In genomic region chr11:32544041-32544440, GRCm38 (mm10) we compare ENCODE assay signal across 23 mouse cellular contexts. TPM values are rescaled to one million over a fixed set of nuclear protein-coding genes. Genes with fewer than 3 reads are reported as not detected.
DNase-seq lines count a peak whose midpoint lies in the region; ATAC-seq and TF ChIP-seq lines count a peak whose summit lies in the region.
"Had no signal": no experiment of that assay in that cellular context is flagged by ENCODE, and none has a peak within 500 bp of the region (broad histone marks: within the 10 kb centered on the region; RNA-seq: fewer than 3 reads in every experiment).

No protein-coding gene starts in this region.

- no peaks in the 10 kb centered on the region for H3K27me3 ChIP-seq in intestine, embryonic 14.5 days (replicated peaks; ENCODE audit: control insufficient read depth, insufficient read depth, low read length)
- no peaks in the 10 kb centered on the region for H3K27me3 ChIP-seq in intestine, embryonic 15.5 days (replicated peaks)
- no peaks in the 10 kb centered on the region for H3K27me3 ChIP-seq in lung, postnatal 0 days (replicated peaks; ENCODE audit: insufficient read depth, low read length)
- no peaks in the 10 kb centered on the region for H3K27me3 ChIP-seq in liver, embryonic 12.5 days (replicated peaks)
- no peaks in the 10 kb centered on the region for H3K27me3 ChIP-seq in liver, postnatal 0 days (ENCODE audit: insufficient read depth, low read length)
- H3K27me3 ChIP-seq: heart, embryonic 15.5 days had no signal

- no peak for TF ChIP-seq CTCF in lung, postnatal 0 days (IDR thresholded peaks at IDR 0.05)
- no peak for TF ChIP-seq CTCF in liver, postnatal 0 days (IDR thresholded peaks at IDR 0.05; ENCODE audit: low read depth)

- H3K36me3 ChIP-seq in intestine, embryonic 14.5 days (ENCODE audit: control insufficient read depth, insufficient read depth, low read length): no peaks in the 10 kb centered on the region
- H3K36me3 ChIP-seq in intestine, embryonic 15.5 days: no peaks in the 10 kb centered on the region
- no peaks in the 10 kb centered on the region for H3K36me3 ChIP-seq in lung, postnatal 0 days (ENCODE audit: insufficient read depth, low read length)
- H3K36me3 ChIP-seq in liver, embryonic 12.5 days: peaks cover 16% of the 10 kb centered on the region
- peaks cover 6% of the 10 kb centered on the region; the same call in 1 of the 2 replicates for H3K36me3 ChIP-seq in liver, postnatal 0 days (replicated peaks; ENCODE audit: insufficient read depth, low read length)
- H3K36me3 ChIP-seq: heart, embryonic 15.5 days; hindbrain, embryonic 10.5 days; midbrain, embryonic 13.5 days had no signal

- H3K9me3 ChIP-seq in intestine, embryonic 14.5 days (ENCODE audit: control insufficient read depth, low read length): no peaks in the 10 kb centered on the region
- H3K9me3 ChIP-seq in intestine, embryonic 15.5 days: no peaks in the 10 kb centered on the region
- no peaks in the 10 kb centered on the region for H3K9me3 ChIP-seq in lung, postnatal 0 days (ENCODE audit: low read length)
- H3K9me3 ChIP-seq in liver, embryonic 12.5 days (replicated peaks): no peaks in the 10 kb centered on the region
- no peaks in the 10 kb centered on the region for H3K9me3 ChIP-seq in liver, postnatal 0 days (ENCODE audit: low read length)
- H3K9me3 ChIP-seq: heart, embryonic 15.5 days; hindbrain, embryonic 10.5 days; midbrain, embryonic 13.5 days had no signal

- no peak overlapping the region for H3K4me2 ChIP-seq in intestine, embryonic 14.5 days (ENCODE audit: low read length)
- H3K4me2 ChIP-seq in intestine, embryonic 15.5 days (replicated peaks): no peak overlapping the region
- H3K4me2 ChIP-seq in lung, postnatal 0 days (replicated peaks; ENCODE audit: low read depth, low read length): no peak overlapping the region
- peak overlapping the region; percentile 87 for H3K4me2 ChIP-seq in liver, embryonic 12.5 days
- H3K4me2 ChIP-seq in liver, postnatal 0 days (ENCODE audit: low read depth, low read length): no peak overlapping the region
- H3K4me2 ChIP-seq: heart, embryonic 15.5 days; midbrain, embryonic 13.5 days had no signal

- peaks cover 17% of the 10 kb centered on the region for H3K4me1 ChIP-seq in intestine, embryonic 14.5 days (replicated peaks; ENCODE audit: control insufficient read depth, insufficient read depth, low read length)
- H3K4me1 ChIP-seq in intestine, embryonic 15.5 days (replicated peaks): peaks cover 16% of the 10 kb centered on the region
- peaks cover 11% of the 10 kb centered on the region; the same call in 1 of the 2 replicates for H3K4me1 ChIP-seq in lung, postnatal 0 days (ENCODE audit: insufficient read depth, low read depth, low read length)
- peaks cover 74% of the 10 kb centered on the region for H3K4me1 ChIP-seq in liver, embryonic 12.5 days
- peaks cover 47% of the 10 kb centered on the region for H3K4me1 ChIP-seq in liver, postnatal 0 days (ENCODE audit: insufficient read depth)

- no peak overlapping the region for H3K4me3 ChIP-seq in intestine, embryonic 14.5 days (ENCODE audit: low read depth, low read length)
- H3K4me3 ChIP-seq in intestine, embryonic 15.5 days (replicated peaks): no peak overlapping the region
- H3K4me3 ChIP-seq in lung, postnatal 0 days (ENCODE audit: low read depth, low read length): no peak overlapping the region
- peak overlapping the region; percentile 52; the same call in 1 of the 2 replicates for H3K4me3 ChIP-seq in liver, embryonic 12.5 days
- H3K4me3 ChIP-seq in liver, postnatal 0 days (ENCODE audit: low read depth, low read length): no peak overlapping the region
- H3K4me3 ChIP-seq: heart, embryonic 15.5 days; hindbrain, embryonic 10.5 days; left cerebral cortex, adult 2 months; midbrain, embryonic 13.5 days had no signal

- 71% methylated on average over 6 of the region's 6 CpGs for WGBS in intestine, embryonic 14.5 days
- WGBS in intestine, embryonic 15.5 days: 67% methylated on average over 6 of the region's 6 CpGs
- 71% methylated on average over 6 of the region's 6 CpGs for WGBS in lung, postnatal 0 days
- WGBS in liver, embryonic 12.5 days (ENCODE audit: insufficient replicate concordance): 71% methylated on average over 6 of the region's 6 CpGs
- 67% methylated on average over 6 of the region's 6 CpGs for WGBS in liver, postnatal 0 days (ENCODE audit: insufficient replicate concordance)

- TF ChIP-seq EP300 in lung, postnatal 0 days (IDR thresholded peaks at IDR 0.05): no peak
- TF ChIP-seq EP300 in liver, postnatal 0 days (IDR thresholded peaks at IDR 0.05; ENCODE audit: low read depth): no peak

- H3K27ac ChIP-seq in intestine, embryonic 14.5 days (ENCODE audit: low read depth): no peak overlapping the region
- no peak overlapping the region for H3K27ac ChIP-seq in intestine, embryonic 15.5 days
- no peak overlapping the region for H3K27ac ChIP-seq in lung, postnatal 0 days (ENCODE audit: low read length)
- H3K27ac ChIP-seq in liver, embryonic 12.5 days: peak overlapping the region; percentile 98
- peak overlapping the region; percentile 93 for H3K27ac ChIP-seq in liver, postnatal 0 days (ENCODE audit: low read depth)
- H3K27ac ChIP-seq: hindbrain, embryonic 10.5 days; left cerebral cortex, adult 2 months; midbrain, embryonic 13.5 days had no signal

- no peak overlapping the region for H3K9ac ChIP-seq in intestine, embryonic 14.5 days (ENCODE audit: low read length)
- H3K9ac ChIP-seq in intestine, embryonic 15.5 days: no peak overlapping the region
- H3K9ac ChIP-seq in lung, postnatal 0 days (replicated peaks; ENCODE audit: low read depth): no peak overlapping the region
- peak overlapping the region; percentile 77 for H3K9ac ChIP-seq in liver, embryonic 12.5 days
- H3K9ac ChIP-seq in liver, postnatal 0 days (replicated peaks): no peak overlapping the region
- H3K9ac ChIP-seq: heart, embryonic 15.5 days; midbrain, embryonic 13.5 days had no signal

- peak; percentile 47 for DNase-seq in intestine, embryonic 14.5 days (ENCODE audit: low spot score)
- peak; percentile 40 to 55 for DNase-seq in lung, postnatal 4 days
- no peak for DNase-seq in lung, postnatal 0 days (ENCODE audit: low spot score)
- no peak for DNase-seq in liver, postnatal 0 days
- DNase-seq in thymus, postnatal 14 days: no peak
- DNase-seq: adrenal gland, adult 8-10 months; cerebellum, postnatal 25 days; embryo, embryonic 11 days; layer of hippocampus, adult 9-11 months; left cerebral cortex, postnatal 4 days; lung, postnatal 14 days; thymus, postnatal 4 days had no signal

- no peak for ATAC-seq in intestine, embryonic 14.5 days (replicated peaks; ENCODE audit: low FRiP score, low TSS enrichment, low read depth)
- ATAC-seq in intestine, embryonic 15.5 days: no peak
- no peak for ATAC-seq in lung, postnatal 0 days
- ATAC-seq in liver, embryonic 12.5 days: no peak
- ATAC-seq in liver, postnatal 0 days: no peak
- no peak for ATAC-seq in megakaryocyte-erythroid progenitor cell, adult 5-6 weeks (replicated peaks; ENCODE audit: low FRiP score, low TSS enrichment, poor library complexity, severe bottlenecking)
- ATAC-seq: midbrain, embryonic 13.5 days had no signal

RNA-seq across cellular contexts. Expression of gene Stk10, which starts 10.9 kb away (rescaled TPM):
- polyA plus RNA-seq in intestine, embryonic 14.5 days (2014; fragmentation: Nextera tagmentation; extraction: Ambion mirVana): 3.0 and 3.3 TPM in 2 replicates
- polyA plus RNA-seq in intestine, embryonic 15.5 days (2015; fragmentation: Nextera tagmentation; extraction: Ambion mirVana): 3.6 and 4.3 TPM in 2 replicates
- polyA plus RNA-seq in lung, postnatal 0 days (2015; fragmentation: Nextera tagmentation; extraction: Ambion mirVana): 1.9 and 2.4 TPM in 2 replicates
- polyA plus RNA-seq in liver, embryonic 12.5 days (2016; fragmentation: Nextera tagmentation; extraction: Ambion mirVana): 5.7 and 6.0 TPM in 2 replicates
- polyA plus RNA-seq in liver, postnatal 0 days (2015; fragmentation: Nextera tagmentation; extraction: Ambion mirVana): 2.2 and 2.3 TPM in 2 replicates
- total RNA-seq in megakaryocyte-erythroid progenitor cell, adult 5-6 weeks (2014; fragmentation: Nextera tagmentation): 11.3 and 16.1 TPM in 2 replicates
- total RNA-seq in megakaryocyte-erythroid progenitor cell, adult 5-6 weeks (2017): 8.7 and 11.2 TPM in 2 replicates

RNA-seq across cellular contexts. Expression of gene Efcab9, which starts 12.2 kb away (rescaled TPM):
- 0.30 and 0.58 TPM in 2 replicates for polyA plus RNA-seq in intestine, embryonic 14.5 days (2014; fragmentation: Nextera tagmentation; extraction: Ambion mirVana)
- polyA plus RNA-seq in intestine, embryonic 15.5 days (2015; fragmentation: Nextera tagmentation; extraction: Ambion mirVana): 0.35 and 0.64 TPM in 2 replicates
- polyA plus RNA-seq in lung, postnatal 0 days (2015; fragmentation: Nextera tagmentation; extraction: Ambion mirVana): 0.18 and 0.30 TPM in 2 replicates
- polyA plus RNA-seq in liver, embryonic 12.5 days (2016; fragmentation: Nextera tagmentation; extraction: Ambion mirVana): 0.28 and 0.56 TPM in 2 replicates
- polyA plus RNA-seq in liver, postnatal 0 days (2015; fragmentation: Nextera tagmentation; extraction: Ambion mirVana): 0.17 and 0.21 TPM in 2 replicates
- total RNA-seq in megakaryocyte-erythroid progenitor cell, adult 5-6 weeks (2014; fragmentation: Nextera tagmentation): not detected in 2 replicates
- total RNA-seq in megakaryocyte-erythroid progenitor cell, adult 5-6 weeks (2017): not detected in 2 replicates
- total RNA-seq: granulocyte monocyte progenitor cell, adult 5-6 weeks; liver, adult 2 months had no signal
- polyA plus RNA-seq: brain, embryonic 14.5 days; hindbrain, embryonic 10.5 days; liver, adult 2 months; neural tube, embryonic 14.5 days had no signal

Comparison
In these comparisons a context has a peak if more than half of its experiments do, and no peak if none do; other contexts are left out.
1. DNase-seq: peak in intestine, embryonic 14.5 days (single experiment) and lung, postnatal 4 days (2 of 2); none in lung, postnatal 0 days (single experiment), liver, postnatal 0 days (single experiment) and thymus, postnatal 14 days (single experiment).
2. H3K27ac ChIP-seq: peak in liver, embryonic 12.5 days (single experiment) and liver, postnatal 0 days (single experiment); none in intestine, embryonic 14.5 days (single experiment), intestine, embryonic 15.5 days (single experiment) and lung, postnatal 0 days (single experiment).